Mouse (Mus musculus): ENCODE data around the gene Apba1. TPM values are rescaled to one million over a fixed set of nuclear protein-coding genes. Genes with fewer than 3 reads are reported as not detected.

Apba1 gene
- total RNA-seq, 1 experiment from 2014 or later = 1.1 TPM

DNA sequence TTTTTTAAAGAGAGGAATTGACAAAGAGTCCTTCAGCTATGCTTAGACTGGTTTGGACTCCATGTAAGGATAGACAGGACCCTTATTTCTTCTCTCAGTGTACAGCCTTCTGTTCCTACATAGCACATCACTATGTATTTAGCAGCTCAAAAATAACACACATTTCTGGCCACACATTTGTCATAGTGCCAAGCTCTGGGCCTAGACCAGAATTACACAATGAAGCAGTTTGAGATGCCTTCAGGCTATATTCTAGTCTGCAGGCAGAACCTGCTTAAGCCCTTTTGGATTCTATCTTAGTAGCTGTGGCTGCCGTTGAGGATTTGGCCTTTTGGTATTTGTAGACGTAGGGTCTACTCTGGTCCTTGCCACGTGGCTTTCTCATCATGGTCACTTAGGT lies 35.8 kb downstream of the Apba1 start:
- ATAC-seq (replicated peaks in 1 of 2; ENCODE audit: insufficient read depth in 1 of 2, low FRiP score in 2 of 2, low TSS enrichment in 1 of 2, low read depth in 1 of 2, poor library complexity in 2 of 2, severe bottlenecking in 2 of 2) = no peak

DNA sequence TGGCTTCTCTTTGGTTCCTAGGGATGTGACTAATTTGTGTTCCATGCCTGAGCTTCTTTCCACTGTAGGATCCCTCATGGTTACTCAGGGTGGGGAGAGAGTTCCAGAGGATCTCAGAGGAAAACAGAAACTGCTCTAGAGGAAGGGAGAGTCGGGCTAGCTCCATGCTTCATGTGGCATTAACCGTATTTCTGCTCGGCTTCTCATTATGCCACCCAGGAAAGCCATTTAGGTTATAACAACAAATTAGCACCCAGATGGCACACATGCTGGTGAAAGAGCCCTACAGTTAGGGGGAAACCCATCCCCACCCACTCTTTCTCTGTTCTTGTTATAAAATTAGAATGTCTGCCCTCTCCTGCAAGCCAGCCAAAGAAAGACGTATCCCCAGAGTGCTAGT lies 36.5 kb downstream of the Apba1 start:
- no peak for ATAC-seq (replicated peaks in 1 of 2; ENCODE audit: insufficient read depth in 1 of 2, low FRiP score in 2 of 2, low TSS enrichment in 1 of 2, low read depth in 1 of 2, poor library complexity in 2 of 2, severe bottlenecking in 2 of 2)

DNA sequence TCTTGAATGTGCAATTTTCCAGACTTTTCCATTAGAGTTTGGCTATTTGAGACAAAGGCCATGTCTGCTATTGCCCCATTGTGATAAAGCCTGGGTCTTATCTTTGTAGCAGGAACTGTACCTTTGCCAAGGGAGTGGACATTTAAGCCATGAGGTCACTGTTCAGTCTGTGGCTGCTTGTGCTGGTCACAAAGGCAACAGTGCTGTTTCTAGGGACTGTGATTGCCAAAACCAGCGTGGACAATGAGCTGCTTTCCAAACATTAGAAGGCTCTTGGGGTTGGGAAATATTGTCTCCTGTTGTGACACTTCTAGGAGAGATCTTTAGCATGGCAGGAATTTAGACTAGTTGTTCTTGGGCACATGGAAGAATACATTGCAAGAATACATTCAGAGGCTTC lies 42.5 kb downstream of the Apba1 start:
- no peak for ATAC-seq (replicated peaks in 1 of 2; ENCODE audit: insufficient read depth in 1 of 2, low FRiP score in 2 of 2, low TSS enrichment in 1 of 2, low read depth in 1 of 2, poor library complexity in 2 of 2, severe bottlenecking in 2 of 2)

DNA sequence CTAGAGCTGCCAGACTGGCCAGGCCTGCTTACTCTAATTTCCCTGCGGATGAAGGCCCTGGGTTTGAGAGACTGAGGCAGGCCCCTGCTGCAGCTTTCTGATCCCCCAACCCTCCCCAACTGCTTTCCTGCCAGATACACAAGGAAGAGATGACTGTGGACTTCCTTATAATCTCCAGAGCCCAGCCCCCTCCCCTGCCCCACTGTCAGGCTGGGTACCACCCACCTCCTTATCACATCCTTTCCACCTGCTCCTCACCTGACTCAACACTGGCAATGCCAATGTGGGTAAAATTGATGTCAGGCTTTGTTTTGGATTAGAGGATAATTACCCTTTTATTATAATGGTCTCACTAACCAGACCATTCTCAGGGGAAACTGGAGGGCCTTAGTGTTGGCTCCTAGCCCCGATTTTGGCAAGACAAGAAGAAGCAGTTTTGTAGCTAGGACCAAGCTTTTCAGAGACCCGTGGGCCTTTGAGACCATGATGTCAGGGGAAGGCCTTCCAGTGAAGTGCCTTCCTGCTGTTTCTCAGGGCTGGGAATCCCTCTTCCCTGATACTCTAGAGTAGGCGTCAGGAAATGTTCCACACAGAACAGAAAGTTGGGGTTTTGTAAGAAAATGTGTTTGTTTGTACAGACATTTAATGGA lies 44.7 kb downstream of the Apba1 start:
- no peak for ATAC-seq (replicated peaks in 1 of 2; ENCODE audit: insufficient read depth in 1 of 2, low FRiP score in 2 of 2, low TSS enrichment in 1 of 2, low read depth in 1 of 2, poor library complexity in 2 of 2, severe bottlenecking in 2 of 2)

DNA sequence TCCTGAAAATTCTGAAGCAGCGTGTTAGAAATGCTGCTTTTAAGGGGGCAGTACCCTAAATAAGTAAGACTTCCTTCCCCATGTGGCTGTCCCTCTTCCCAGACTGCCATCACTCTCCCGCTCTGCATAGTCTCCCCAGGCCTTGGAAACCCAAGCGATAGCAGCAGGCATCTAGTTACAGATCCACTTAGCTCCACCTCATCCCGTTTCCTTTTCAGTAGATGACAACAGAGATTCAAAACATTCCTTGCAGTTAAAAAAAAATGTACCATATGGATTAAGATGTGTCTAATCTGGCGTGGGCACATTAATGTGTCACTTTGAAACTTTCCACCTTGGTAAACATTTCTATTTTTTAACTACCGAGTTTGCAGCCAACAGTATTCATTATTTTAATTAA lies 48.1 kb downstream of the Apba1 start:
- ATAC-seq (replicated peaks in 1 of 2; ENCODE audit: insufficient read depth in 1 of 2, low FRiP score in 2 of 2, low TSS enrichment in 1 of 2, low read depth in 1 of 2, poor library complexity in 2 of 2, severe bottlenecking in 2 of 2) = no peak

DNA sequence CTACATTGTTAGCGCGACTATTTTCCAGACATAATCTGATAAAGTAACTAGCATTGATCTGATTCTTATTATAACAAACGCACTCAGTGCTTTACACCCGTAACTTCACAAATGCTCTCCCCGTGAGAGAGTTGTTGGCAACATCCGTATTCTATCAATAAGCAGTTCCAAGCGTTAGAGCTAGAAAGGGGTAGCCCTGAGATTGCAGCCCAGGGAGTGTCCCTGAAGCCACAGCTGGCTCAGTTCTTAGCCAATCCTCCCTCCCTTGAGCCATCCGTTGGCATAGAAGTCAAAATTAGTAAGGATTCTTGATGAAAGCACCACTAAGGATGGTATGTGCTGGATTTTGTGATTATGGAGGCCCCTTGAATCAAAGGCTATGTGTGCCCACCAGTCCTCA lies 48.7 kb downstream of the Apba1 start:
- ATAC-seq (replicated peaks in 1 of 2; ENCODE audit: insufficient read depth in 1 of 2, low FRiP score in 2 of 2, low TSS enrichment in 1 of 2, low read depth in 1 of 2, poor library complexity in 2 of 2, severe bottlenecking in 2 of 2) = no peak

DNA sequence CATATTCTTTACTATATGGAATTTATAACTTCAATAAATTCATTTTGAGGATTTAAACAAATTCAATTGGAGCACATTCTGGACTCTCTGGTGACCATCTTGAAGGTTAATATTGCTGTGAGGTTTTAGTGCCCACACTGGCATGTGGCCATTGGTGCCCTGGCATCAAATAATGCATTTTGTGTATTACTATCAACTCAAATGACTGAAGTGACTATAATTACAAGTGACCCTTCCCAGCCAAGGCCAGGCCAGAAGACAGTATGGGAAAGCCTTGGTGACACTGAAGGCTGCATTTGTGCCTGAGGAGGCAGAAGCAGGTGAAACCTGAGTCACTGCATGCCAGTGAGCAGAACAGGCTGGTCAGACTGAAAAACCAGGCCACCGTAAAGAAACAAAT lies 50.5 kb downstream of the Apba1 start:
- ATAC-seq (replicated peaks in 1 of 2; ENCODE audit: insufficient read depth in 1 of 2, low FRiP score in 2 of 2, low TSS enrichment in 1 of 2, low read depth in 1 of 2, poor library complexity in 2 of 2, severe bottlenecking in 2 of 2) = no peak

DNA sequence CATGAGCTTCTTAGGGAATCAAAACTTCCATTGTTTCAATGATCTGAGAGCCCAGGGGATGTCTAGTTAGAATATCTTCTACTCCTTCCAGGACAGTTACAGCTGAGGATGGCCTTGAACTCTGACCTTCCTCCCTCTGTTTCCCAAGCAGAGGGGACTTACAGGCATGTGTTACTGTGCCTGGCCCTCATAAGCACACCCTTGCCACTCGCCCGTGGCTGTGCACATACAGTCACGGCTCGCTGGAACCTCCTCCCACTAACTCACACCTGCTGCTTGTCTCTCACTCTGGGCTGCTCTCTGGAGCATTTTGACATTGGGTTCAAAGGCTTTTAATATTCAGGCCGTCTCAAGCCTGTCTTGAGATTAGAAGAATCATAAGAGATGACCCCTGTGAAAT lies 51.8 kb downstream of the Apba1 start:
- ATAC-seq (replicated peaks in 1 of 2; ENCODE audit: insufficient read depth in 1 of 2, low FRiP score in 2 of 2, low TSS enrichment in 1 of 2, low read depth in 1 of 2, poor library complexity in 2 of 2, severe bottlenecking in 2 of 2) = no peak

DNA sequence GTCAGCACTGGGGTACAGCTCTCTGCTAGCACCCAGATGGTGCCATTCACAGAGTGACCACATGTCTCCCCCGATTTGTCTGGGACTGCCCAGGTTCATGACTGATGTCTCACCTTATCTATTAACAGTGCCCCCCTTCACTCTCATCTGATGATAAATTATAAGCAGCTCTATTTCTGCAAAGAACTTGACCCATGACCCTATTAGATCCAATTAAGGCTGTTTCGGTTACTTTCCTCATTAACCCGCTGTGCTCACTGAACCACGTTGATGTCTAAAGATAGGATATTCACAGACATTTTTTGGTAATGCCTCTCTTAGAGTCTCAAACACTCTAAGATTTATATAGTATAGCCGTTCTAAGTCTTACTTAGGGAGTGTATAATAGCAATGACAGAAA lies 52.3 kb downstream of the Apba1 start:
- ATAC-seq (replicated peaks in 1 of 2; ENCODE audit: insufficient read depth in 1 of 2, low FRiP score in 2 of 2, low TSS enrichment in 1 of 2, low read depth in 1 of 2, poor library complexity in 2 of 2, severe bottlenecking in 2 of 2) = no peak

DNA sequence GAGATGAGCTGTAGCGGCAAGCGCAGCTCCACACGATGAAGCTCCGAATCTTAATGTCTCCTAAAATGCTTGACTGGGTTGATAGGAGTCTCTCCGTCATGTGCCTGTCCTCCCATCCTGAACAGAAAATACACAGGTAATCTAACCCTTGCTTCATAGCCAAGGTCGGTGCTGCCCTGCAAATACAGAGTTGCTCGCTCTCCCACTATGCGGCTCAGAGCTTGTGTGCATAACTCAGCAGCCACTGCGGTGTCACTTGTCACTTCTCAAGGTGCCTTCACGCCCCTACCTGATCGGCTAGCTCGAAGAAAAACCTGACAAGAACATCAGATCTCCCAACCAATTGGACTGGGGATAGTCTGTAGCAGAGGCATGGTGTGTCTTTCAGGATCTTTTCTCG lies 58.1 kb downstream of the Apba1 start:
- no peak for ATAC-seq (replicated peaks in 1 of 2; ENCODE audit: insufficient read depth in 1 of 2, low FRiP score in 2 of 2, low TSS enrichment in 1 of 2, low read depth in 1 of 2, poor library complexity in 2 of 2, severe bottlenecking in 2 of 2)

DNA sequence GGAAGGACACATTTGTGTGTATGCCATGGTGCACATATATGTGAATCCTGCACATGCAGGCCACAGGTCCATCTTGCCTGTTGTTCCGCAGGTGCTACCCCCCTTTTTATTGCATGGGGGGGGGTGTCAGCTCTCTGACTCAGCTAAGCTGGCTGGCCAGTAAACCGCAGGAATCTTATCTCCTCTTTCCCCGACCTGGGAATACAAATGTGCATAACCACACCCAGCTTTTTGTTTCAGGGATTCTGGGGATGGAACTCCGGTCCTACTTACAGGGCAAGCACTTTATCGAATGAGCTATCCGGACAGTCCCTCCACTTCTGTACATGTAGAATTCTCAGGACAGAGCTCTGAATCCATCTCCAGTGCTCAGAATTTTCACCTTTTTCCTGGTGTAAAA lies 58.5 kb downstream of the Apba1 start:
- ATAC-seq (replicated peaks in 1 of 2; ENCODE audit: insufficient read depth in 1 of 2, low FRiP score in 2 of 2, low TSS enrichment in 1 of 2, low read depth in 1 of 2, poor library complexity in 2 of 2, severe bottlenecking in 2 of 2) = no peak

DNA sequence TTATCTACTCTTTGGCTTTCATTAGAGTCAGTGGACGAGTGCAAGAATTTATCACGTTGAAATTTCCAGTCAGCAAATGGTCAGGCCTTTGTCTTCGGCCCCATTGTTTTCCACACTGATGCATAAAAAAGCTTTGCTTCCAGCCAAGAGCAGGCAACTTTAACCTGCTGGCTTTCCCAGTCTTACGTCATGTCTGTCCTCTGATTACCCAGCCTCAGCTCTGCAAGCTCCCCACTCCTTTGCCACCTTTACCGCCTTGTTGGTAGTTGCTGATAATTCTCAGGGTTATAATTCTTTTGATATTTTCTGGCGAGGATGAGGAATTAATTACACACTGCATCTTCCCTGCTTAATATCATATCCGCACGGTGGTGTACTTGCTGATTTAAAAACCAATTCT lies 61.2 kb downstream of the Apba1 start:
- no peak for ATAC-seq (replicated peaks in 1 of 2; ENCODE audit: insufficient read depth in 1 of 2, low FRiP score in 2 of 2, low TSS enrichment in 1 of 2, low read depth in 1 of 2, poor library complexity in 2 of 2, severe bottlenecking in 2 of 2)

DNA sequence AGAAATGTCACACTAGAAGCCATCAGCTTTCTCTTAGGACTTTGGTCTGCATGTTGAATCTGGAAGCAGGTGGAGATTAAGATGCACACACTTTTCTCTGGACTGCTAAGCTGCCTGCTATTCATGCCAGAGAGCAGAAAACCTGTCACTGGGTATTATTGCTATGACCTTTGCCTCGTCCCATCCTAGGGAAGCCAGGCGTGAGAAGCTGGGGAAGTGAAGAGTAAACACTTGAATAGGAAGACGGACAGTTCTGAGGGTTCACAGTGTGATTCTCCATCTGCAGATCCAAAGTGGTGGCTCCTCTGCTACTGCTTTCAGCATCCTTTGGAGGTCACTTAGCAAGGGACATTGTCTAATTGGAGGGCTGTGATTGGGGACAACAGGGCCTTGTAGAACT lies 63.8 kb downstream of the Apba1 start:
- ATAC-seq (replicated peaks in 1 of 2; ENCODE audit: insufficient read depth in 1 of 2, low FRiP score in 2 of 2, low TSS enrichment in 1 of 2, low read depth in 1 of 2, poor library complexity in 2 of 2, severe bottlenecking in 2 of 2) = no peak

DNA sequence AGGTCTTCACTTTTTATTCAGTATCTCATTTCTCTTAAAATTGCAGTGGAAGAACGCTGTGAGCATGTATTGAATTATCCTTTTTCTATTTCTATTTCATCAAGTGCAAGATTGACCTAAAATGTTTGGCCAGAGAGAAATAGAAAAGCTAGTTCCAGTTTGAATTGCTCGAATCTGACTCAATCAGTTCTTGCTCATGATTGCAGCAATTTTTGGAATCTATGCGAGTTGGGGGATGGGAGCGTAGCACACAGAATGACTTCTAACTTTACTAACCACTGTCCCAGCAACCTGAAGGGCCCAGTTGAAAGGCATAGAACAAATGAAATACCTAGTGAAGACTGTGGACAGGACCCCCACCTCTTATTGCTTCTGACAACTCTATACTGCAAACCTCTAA lies 64.8 kb downstream of the Apba1 start:
- no peak for ATAC-seq (replicated peaks in 1 of 2; ENCODE audit: insufficient read depth in 1 of 2, low FRiP score in 2 of 2, low TSS enrichment in 1 of 2, low read depth in 1 of 2, poor library complexity in 2 of 2, severe bottlenecking in 2 of 2)

DNA sequence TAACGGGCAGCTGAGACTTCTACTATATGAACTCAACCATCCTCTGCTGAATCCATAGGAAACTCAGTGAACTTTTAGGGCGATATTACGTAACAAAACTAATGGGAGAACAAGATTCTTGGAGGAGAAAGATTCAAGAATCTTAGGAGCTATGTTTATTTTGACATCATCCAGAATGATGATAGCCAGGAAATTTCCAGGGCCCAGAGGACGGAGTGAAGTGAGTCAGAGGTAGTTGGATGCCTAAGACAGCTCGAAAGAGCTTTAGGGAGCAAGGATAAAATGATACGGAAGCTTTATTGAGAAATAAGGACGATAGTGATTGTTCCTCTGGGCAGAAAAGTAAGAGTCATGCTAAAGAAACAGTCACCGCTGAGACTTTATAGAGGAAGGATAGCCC lies 67.6 kb downstream of the Apba1 start:
- ATAC-seq (replicated peaks in 1 of 2; ENCODE audit: insufficient read depth in 1 of 2, low FRiP score in 2 of 2, low TSS enrichment in 1 of 2, low read depth in 1 of 2, poor library complexity in 2 of 2, severe bottlenecking in 2 of 2) = no peak

DNA sequence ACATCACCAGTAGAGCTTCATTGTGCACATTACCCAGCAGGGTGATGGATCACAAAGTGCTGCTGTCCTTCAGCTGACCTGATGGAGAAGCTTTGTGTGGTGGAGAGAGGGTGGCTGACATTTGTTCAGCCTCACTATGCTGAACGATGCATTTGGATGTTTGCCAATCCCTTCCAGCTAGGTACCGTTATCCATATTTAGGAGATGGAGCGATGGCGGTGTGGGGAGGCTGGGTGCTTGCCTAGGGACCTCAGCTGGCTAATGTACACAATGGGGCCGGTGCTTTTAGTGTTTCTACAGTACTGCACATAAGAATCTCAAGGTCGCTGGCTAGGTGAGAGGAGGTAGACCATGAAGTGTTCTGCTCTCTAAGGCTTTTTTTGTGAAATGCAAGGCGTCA lies 72.1 kb downstream of the Apba1 start:
- ATAC-seq (replicated peaks in 1 of 2; ENCODE audit: insufficient read depth in 1 of 2, low FRiP score in 2 of 2, low TSS enrichment in 1 of 2, low read depth in 1 of 2, poor library complexity in 2 of 2, severe bottlenecking in 2 of 2) = no peak

DNA sequence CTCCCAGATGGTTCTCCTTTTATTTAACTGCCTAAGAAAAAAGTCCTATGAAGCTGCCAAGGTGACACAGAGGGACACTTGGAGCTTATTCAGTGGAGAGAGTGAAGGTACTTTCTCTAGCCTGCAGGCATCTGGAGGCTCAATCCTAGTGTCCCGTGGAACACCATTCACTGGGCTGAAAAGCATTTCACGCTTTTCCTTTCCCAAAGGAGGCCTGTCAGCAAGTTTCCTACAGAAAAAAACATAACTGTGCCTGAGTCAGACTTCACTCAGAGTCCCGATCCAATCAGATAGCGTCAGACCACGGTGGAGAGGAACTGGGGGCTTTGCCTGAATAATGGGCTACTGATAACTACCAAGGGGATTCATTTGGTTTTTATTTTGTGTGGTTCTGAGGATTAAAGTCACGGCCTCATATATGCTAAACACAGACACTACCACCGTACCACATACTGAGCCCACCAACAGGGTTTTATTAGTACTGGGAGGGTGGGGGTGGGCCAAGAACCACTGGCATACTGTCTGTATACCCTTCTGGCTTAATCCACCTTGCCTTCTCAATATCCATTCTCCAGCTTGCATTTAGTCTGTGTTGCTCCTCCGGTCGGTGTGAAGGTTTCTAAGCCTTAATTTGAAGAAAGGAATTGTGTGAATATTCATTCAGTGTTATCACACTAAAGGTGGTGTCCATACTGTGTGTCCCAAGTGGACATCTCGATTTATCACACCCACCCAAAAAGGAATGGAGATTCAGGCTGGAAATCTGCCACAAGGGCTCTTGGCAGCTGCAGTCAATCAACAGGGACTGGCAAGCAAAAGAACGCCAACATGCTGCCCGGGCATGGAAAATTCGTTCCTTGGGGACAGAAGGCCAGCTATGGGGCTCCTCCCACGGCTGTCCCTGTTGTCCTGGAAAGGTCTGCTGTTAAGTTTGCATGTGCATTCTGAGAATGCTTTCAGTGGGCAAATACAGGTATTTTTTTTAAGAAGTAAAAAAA lies 75.3 kb downstream of the Apba1 start:
- ATAC-seq (replicated peaks in 1 of 2; ENCODE audit: insufficient read depth in 1 of 2, low FRiP score in 2 of 2, low TSS enrichment in 1 of 2, low read depth in 1 of 2, poor library complexity in 2 of 2, severe bottlenecking in 2 of 2) = no peak

DNA sequence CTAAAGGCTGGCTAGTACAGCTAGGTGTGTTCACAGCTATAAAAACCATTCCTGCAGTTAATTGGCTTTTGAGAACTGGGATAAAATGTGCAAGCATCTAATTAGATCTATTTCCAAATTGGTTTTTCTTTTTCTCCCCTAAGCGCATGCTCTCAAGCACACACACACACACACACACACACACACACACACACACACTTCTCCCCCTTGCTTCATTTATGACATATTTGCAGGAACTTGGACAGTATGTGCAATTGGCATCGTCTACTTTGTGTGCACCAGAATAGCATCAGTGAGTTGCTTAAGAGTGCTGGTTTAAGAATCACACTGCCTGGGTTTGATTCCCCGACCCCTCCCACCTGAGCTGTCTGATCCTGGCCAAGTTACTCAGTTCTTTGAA lies 76.0 kb downstream of the Apba1 start:
- no peak for ATAC-seq (replicated peaks in 1 of 2; ENCODE audit: insufficient read depth in 1 of 2, low FRiP score in 2 of 2, low TSS enrichment in 1 of 2, low read depth in 1 of 2, poor library complexity in 2 of 2, severe bottlenecking in 2 of 2)

DNA sequence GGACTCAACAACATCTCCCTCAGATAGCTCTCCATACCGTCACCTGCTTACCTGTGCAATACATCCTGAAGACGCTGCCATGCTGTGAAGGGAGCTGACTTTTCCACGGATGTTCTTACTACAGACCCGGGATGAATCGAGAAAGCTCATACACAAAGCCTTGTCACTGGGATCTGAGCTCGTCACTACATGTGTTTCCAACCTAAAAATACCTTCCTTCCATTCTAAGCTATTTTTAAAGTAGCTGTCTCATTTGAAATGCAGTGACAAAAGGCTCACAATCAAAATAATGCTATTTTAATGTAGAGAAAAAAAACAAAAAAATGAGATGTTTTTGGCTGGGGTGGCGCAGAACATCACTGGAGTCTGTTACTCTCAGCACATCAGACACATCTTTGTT lies 97.1 kb downstream of the Apba1 start:
- ATAC-seq (replicated peaks in 1 of 2; ENCODE audit: insufficient read depth in 1 of 2, low FRiP score in 2 of 2, low TSS enrichment in 1 of 2, low read depth in 1 of 2, poor library complexity in 2 of 2, severe bottlenecking in 2 of 2) = no peak

Data from hematopoietic stem cell, adult 5-6 weeks (primary cell).